Mouse (Mus musculus): ENCODE measurements around the gene Ivns1abp.
"Not testable (repeated sequence)": the region's sequence is repeated elsewhere in the genome, so short reads cannot be mapped to it uniquely, and the experiment has no call there.

Ivns1abp gene

DNA sequence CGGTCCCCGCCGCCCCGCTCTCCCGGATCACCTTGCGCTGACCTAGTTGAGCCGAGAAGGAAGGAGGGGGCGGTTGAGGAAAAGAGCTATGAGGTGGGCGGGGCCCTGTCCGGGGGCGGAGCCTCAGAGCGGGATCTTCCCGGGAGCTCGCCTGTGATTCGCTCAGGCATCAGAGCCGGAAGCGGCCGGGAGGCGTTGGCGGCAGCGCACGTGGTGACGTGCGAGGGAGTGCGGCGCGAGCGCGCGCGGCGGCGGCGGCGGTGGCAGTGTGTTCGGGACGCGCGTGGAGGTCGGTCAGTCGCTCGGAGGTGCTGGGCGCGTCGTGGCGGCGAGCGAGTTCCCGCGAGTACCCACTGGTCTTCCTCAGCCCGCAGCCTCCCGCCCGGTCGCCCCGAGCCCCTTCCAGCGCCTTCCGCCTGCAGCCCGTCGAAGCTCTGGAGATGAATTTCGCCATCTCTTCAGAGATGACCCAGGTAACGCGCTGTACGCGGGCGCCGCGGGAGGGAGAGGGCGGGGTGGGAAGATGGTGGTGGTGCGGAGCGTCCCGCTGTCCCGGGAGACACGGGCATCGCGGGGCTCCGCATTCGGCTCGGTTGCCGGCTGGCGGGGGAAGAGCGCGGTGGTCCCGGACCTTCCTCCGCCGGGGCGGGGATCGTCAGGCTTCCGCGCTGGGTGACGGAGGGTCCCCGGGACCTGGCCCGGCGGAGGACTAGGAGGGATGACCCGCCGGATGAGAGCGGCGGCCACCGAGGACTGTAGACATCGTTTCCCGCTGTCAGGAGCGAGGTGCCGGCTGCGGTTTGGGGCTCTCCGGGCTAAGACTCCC is at the start of gene Ivns1abp:
Gene Ivns1abp, plus strand, starts transcription at position 195 of the 826 bp plus-strand sequence.
- DNase-seq = peak; percentile 99

DNA sequence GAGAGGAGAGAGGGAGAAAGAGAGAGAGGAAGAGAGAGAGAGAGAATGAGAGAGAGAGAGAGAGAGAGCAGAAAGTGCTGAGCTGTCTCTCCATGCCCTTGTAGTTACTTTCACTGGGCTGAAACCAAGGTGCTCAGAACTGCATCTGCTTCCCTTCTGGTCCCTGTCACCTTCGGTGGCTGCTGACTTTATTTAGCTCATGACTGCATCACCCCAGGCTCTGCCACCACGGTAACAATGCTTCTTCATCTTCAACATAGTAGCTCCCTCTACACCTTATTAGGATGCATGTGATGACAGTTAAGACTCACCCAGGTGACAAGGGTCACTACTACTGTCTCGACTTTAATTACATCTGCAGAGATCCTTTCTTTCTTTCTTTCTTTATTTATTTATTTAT is 48.8 kb upstream of the Ivns1abp start:
- no peak for DNase-seq

DNA sequence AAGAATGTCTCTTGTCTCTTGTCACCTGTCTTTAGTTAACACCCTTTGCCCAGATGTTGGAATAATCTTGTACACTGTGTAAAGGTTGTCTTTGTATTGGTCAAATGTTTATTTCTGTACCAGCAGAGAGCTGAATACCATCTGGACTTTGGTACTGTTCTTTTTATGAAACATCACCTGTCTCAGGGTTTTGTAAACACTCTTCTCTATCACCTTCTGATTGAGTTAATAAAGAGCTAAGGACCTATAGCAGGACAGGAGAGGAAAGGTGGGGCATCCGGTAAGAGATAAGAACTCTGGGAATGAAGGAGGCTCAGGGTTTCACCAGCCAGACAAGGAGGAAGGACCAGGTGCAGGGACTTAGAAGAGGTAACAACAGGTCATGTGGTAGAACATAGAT is 47.7 kb upstream of the Ivns1abp start:
- no peak for DNase-seq

DNA sequence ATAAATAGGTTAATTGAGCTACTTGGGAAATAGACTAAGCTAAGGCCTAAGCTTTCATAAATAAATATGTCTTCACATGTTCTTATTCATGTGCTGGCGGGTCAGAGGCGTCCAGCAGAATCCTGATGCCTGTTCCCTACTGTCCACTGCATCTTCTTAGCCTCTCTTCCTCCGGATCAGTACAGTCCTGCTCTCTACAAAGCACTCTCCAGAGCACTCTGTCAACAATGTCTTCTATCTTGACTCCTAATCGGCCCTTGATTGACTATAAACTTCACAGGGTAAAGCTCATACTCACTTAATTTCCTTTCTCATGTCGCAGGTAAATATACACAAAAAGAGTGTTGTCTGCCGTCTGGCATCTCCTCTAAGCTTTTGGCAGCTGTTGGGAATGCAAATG is 47.3 kb upstream of the Ivns1abp start:
- no peak for DNase-seq

DNA sequence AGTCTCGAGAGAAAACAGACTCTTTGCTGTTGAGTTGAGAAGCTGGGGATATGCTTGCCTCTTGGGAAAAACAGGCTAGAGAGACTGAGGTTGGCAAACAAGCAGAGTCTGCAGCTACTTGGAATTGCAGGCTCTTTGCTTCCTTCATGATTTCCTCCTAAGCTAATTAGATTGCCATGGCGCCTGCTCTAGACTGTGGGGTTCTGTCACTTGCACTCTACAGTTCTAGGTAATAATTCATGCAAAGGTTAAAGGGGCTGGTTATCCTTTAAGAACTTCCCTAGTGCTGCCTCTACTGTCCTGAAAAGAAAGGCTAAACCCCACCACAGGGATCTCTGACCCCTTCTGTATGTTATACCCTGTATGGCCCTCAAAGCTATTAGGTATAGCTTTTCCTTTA is 46.7 kb upstream of the Ivns1abp start:
- no peak for DNase-seq

DNA sequence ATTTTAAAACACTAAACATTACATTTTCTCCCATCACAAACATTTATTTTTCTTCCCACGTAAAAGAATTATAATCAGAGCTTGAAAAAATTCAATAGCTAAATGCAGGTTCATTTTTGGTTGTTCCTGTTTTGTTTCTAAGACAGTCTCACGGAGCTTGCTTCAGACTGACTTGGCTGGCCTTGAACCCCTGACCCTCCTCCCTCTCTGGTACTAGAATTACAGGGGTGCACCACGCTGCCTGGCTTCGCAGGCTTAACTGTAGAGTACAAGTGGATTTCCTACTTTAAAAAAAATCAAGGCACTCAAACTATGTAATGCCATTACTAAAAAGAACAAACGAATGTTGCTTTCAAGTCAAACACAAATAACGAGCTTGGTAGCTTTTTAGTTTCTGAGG is 42.8 kb upstream of the Ivns1abp start:
- DNase-seq = no peak

DNA sequence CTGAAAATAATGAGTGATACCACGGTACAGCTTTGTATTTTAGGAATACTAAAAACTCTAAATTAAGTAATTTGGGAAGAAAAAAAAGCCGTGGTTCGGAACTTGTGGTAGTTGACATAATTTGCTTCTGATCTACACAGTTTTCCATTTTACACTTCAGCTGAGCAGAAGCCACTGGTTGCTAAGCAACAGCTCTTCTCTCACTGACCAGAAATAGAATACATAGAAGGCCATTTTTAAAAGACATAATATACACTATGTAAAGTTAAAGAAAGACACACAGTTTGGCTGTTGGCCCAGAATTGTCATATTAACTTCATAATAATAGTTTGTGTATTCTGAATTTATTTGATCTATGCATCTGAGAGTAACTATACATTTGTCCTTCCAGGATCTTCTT is 42.4 kb upstream of the Ivns1abp start:
- no peak for DNase-seq

DNA sequence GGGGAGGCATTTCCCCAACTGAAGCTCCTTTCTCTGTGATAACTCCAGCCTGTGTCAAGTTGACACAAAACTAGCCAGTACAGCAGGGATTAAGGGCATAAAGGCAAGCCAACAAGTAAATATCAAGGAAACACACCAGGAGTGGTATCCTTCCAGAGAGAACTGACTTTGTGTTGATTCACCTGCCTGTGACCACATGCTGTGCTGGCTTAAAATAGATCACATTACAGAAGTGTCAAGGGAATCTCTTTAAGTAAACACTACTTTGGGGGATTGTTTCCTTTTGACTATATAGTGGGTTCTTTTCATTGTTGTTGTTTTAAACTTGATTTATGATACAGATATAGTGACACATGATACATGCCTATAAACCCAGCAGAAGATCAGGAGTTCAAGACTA is 41.0 kb upstream of the Ivns1abp start:
- no peak for DNase-seq

DNA sequence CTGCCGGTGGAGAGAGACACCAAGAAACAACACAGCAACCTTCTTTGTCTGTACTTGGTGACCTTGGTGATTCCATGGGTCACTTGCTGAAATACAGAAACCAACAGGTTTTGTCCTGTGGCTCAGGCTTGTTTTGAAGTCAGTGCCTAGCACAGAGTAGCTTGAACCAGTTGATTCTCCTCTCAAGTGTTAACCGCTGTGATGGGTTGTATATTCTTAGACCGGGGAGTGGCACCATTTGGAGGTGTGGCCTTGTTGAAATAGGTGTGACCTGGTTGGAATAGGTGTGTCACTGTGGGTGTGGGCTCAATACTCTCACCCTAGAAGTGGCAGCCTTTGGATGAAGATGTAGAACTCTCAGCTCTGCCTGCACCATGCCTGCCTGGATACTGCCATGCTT is 39.3 kb upstream of the Ivns1abp start:
- DNase-seq = not testable (repeated sequence)

DNA sequence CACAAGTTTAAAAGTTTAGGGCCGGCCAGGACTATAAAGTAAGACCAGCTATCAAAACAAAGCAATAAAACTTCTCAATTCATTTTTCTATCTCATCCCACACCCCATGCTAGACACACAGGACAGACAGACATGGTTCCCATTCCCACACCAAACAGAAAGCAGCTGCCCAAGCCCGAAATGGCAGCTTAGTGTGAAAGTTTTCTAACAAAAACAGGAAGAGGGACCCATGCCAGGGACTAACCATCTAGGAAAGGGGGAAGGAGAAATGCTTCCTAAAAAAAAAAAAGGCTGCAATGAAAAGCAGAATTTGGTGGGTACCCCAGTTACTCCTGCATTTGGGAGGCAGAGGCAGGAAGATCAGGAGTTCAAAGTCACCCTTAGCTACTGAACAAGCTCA is 37.2 kb upstream of the Ivns1abp start:
- DNase-seq = no peak

DNA sequence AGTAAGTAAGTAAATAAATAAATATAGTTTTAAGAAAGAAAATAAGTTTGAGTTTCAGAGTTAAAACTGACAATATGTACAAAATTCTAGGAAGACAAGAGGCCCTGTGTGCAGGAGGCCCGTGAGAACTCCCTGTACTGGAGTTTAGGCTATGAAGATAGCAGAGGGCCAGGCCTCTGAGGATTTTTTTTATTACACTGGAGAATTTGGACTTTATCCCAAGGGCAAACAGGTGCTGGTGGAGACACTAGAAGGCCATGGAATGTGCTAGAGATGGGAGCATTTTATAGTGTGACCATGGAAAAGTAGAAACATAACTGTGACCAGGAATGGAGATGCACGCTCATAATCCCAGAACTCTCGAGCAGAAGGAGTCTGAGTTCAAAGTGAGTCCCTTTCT is 36.5 kb upstream of the Ivns1abp start:
- no peak for DNase-seq

DNA sequence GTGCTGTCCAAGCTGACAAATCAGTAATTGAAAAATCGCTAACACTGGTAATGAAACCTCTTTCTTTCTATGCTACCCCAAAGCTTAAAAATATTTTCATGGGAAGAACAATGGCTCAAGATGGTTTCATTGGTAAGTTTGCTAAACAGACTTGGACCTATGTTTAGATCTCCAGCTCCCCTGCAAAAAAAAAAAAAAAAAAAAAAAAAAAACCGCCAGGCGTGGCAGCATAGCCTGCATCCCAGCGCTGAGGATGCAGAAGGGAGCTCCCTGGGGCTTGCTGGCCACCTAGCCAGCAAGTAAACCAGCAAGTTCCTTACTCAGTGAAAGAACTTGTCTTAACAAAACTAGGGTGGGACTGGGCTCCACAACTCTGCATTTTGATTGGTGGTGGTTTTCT is 35.8 kb upstream of the Ivns1abp start:
- no peak for DNase-seq

DNA sequence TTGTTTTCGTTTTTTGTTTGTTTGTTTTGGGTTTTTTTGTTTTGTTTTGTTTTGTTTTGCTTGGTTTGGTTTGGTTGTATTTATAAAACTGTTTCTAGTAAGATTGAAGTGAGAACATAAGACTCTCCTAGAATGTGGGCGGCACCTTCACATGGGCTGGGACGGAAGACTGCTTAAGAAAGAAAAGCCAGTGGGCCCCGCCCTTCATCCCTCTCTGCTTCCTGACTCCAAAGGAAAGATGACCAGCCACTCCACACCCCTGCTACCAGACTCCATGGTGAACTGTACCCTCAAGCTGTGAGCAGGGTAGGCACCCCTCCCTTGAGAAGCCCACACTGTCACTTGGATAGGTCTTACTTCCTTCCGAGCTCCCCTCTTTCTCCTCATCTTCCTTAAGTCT is 33.8 kb upstream of the Ivns1abp start:
- DNase-seq = no peak

DNA sequence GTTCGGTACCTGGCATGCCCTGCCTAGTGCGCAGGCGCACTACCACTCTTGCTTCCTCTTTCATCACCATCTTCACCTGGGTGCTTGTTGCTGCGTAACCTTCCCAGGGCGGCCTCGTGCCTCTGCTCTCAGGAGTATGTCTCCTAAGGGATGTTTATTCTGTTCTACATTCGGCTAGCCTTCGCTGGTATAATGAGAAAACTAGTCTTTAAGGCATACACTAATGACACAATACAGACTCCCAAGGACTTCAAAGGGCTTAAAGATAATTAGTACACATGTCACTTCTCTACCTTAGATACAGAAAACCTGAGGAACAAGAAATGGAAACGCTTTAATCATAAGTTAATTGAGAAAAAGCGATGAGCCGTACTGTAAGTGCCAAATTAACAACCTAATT is 32.9 kb upstream of the Ivns1abp start:
- DNase-seq = no peak

DNA sequence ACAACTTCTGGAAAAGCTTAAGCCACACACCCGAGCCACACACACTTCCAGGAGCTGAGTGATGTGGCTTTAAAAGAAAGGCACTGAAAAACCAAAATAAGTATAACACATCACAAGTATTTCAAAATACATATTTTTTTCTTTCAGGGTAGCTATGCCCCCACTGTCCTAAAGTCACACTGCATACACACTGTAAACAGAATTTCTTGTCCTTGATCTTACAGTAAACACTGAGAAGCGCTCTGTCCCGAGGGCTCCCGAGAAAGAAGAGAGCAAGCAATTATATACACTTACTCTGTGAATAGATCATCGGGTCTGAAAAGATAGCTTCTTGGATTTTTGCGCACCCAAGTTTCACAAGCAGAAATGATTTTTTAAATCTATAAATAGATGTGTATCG is 25.0 kb upstream of the Ivns1abp start:
- DNase-seq = no peak

DNA sequence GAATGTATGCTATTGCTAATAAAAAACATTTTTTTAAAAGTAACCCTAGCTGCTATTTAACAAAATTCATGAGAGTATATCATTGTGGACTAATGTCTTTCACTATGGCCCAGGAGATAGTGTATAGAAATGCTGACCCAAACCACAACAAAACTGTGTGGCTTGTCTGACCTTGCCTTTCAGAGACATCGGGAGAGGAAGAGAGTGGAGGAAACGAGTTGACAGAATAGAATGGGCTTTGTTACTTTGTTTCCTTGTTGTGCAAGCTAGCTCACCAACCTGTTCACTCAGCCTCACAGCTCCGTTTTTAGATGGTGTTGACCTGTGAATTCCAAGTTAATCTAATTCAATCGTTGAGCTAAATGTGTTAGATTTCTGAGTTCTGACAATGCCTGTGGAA is 23.9 kb upstream of the Ivns1abp start:
- DNase-seq = no peak

DNA sequence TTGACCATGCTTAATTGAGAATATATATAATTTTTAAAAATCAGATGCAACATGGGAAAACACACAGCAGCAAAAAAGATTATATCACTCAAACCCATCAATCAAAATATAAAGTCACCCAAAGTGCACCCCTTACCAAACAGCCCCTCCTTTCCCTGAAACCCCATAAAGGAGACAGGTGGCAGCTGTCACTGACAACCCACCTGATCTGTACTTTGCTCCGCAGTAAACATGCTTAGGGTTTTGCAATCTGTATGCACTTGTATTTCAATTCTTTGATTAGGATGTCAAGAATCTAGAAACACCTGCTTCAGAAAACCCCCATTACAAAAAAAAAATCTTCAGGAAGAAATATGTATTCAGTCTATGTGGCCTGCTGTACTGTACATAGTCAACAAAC is 18.9 kb upstream of the Ivns1abp start:
- no peak for DNase-seq

DNA sequence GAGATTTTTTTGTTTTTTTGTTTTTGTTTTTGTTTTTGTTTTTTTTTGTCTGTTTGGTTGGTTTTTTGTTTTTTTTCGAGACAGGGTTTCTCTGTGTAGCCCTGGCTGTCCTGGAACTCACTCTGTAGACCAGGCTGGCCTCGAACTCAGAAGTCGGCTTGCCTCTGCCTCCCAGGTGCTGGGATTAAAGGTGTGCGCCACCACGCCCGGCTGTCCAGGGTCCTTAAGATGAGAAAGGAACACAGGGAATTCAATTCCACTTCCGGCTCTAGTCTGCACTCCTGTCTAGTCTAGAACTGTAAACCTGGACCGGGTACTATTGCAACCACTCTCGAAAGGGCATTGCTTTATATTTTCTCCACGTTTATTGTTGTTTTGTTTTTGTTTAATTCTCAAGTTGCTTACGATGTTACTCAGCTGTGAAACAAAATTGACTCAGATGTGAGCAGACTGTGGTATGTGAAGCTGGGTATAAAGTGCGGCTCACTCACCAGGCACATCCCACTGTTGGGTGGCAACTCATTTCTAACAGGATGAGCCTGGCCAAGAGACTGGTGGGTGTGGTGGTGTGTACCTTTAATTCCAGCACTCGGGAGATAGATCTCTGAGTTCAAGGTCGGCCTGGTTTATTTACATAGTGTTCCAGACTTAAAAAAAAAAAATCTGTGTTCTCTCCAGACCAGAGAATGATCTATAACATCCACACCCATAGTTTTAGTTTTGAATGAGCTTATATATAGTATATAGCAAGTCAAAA is 15.8 kb upstream of the Ivns1abp start:
- DNase-seq = no peak

DNA sequence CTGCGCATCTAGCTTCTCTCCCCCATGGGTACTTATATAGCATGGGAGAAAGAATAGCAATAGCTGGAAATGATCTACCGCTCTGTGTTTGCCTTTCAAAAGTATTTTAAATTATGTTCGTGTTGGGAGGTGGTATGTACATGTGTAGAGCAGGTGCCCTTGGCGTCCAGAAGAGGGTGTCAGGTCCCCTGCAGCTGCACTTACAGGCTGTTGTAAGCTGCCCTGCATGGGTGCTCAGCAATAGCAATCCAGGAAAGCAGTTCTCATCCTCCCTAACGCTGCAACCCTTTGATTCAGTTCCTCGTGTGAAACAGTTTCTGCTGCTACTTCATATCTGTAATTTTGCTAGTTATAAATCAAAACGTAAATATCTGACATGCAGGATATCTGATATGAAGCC is 14.7 kb upstream of the Ivns1abp start:
- no peak for DNase-seq

DNA sequence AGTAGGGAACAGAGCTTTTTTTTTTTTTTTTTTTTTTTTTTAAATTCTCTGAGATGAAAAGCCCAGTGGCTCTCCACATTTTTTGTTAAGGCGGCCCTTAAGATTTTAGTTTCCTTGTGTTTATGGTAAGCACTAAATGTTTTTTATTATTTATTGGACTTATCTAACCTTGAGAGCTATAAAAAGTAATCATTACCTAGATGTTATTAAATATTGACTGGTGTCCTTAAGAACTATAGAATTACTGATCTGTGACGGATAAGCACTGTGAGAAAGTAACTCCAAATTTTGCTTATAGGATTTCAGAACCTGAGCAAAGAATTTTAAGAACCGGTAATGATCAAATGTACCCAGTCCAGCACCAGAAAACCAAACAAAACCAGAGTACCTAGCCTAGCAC is 11.5 kb upstream of the Ivns1abp start:
- DNase-seq = no peak

DNA sequence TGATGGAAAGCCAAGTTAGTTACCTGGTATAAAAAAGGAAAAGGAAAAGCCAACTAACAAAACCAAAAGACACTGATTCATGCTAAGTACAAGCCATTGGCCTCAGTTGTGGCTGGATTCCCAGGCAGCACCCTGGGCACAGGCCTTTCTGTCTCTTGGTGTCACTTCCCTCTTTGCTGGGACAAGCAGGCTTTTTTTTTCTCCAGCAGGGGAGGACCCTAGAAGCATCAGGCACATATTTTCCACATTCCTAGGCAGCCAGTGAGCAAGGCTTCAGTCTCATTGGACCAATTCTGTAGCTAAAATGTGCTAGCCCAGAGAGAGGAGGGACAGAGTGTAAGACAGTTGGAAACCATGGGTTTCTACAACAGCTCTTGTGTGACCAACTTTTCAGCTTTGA is 6.0 kb upstream of the Ivns1abp start:
- DNase-seq = no peak

DNA sequence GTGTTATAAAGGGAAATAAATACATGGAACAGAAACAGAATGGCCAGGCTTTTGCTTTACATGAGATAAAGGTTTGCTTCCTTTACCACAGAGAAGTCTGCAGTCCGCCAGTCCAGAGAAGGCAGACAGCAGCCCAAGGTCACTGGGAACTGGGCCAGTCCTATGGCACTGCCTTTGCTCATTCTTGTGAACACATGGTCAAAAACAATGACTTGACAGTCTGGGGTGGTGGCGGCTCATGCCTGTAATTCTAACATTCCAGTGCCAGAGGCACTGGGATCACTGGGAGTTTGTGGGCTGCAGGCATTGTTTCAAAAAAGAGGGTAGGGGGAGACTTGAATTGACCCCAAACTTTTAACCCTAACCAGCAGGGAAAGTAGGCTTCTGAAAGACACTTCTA is 5.3 kb upstream of the Ivns1abp start:
- DNase-seq = no peak

DNA sequence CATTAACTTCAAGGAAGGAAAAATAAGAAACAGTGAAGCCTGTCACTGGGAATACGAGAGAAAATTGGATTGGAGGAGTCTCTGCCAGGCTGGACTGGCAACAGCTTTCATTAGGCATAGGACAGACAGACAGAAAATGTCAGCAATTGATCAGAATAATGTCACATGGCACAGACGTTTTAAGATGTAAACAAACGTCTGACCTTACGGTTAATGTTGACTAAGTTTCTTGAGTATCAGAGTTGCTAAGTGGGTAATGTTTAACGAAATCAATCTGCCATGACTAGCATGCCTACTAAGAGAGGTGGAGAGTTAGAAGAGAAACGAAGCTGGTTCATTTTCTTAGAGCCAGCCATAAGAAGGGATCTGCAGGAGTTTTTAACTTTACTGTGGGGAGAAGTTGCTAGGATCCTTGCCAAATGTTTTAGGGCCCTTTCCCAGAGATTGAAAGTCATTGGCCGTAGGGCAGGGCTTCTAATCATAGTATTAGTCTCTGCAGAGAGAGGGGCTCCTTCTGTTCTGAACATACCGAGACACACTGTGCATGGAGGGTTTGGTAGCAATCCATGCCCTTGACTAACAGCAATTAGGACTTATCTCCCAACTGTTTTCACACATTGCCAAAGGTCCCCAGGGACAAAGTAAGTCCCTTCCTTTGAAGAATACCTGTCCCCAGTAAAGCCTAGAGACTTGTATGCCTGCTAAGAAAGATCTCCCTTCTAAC is 2.8 kb upstream of the Ivns1abp start:
- no peak for DNase-seq

DNA sequence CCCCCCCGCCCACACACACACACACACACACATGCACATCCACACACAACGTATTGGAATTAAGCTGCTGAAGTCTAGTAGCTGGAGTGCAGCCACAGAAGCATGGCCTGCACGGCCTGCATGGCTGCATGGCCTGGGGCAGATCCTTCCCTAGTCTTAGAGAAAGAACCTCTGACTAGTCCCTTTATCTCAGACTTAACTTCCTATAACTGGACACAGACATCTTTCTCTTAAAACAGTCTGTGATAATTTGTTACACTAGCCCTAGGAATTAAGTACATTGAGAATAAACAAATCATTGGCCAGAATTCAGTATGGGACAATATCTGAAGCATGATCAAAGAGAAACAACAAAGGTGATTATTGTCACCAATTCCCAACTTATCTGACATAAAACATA is 2.0 kb upstream of the Ivns1abp start:
- no peak for DNase-seq
